Mouse (Mus musculus): ENCODE data around the gene Zfp641. TPM values are rescaled to one million over a fixed set of nuclear protein-coding genes. Genes with fewer than 3 reads are reported as not detected.

The Zfp641 gene
- total RNA-seq (2022), result 1 to 10 TPM; 6.5 to 7.7 (median 6.8) TPM

DNA sequence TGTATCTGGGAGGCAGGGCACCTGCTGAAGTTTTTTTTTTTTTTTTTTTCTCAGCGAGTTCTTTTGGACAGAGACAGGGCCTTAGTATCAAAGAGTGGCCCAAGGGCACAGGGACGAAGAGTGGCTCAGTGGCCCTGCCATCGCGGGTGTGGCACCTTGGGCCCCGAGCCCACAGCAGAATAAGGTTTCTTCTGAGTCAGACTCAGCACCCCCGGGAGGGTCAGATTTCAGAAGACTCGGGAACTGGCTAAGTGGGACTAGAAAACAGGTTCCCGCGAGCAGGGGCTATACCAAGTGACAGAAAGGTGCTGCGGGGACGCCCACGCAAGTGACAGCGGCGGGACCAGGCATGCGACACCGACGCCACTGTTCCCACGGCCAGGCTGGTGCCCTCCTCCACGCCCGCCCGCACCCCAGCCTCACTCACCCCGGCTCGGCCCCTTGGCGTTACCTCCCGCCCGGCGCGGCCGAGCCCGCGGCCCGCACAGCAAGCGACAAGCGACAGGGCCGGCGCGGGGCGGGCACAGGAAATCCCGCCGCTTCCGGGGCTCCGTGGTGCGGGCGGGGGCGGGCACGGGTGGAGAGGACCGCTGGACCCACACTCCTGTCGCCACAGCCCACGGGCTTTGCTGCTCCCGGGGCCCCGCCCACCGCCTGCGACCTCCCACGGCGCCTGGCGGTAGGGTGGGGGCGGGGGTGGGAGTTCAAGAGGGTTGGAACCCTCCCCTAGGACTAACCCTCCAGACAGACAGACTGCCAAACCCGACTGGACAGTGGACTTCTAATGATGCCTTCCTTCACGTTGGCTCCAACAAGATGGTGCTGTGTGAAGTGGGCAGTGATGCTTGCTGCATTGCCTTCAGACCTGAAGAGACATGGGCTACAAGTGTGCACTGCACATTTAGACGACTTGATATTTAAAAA is at the start of gene Zfp641:
Gene Zfp641 (minus strand): TSS at position 534 of the 924 bp plus-strand sequence.
- peak in 1 of 2 experiments; percentile 26 for DNase-seq (ENCODE audit: low spot score in 2 of 2)

GRCm38 (mm10) chr15:98340887-98341286 is 44.9 kb upstream of the Zfp641 start, which contains the start of gene Olfr284:
Gene Olfr284, minus strand, starts transcription at chr15:98340987.
- no peak for DNase-seq (ENCODE audit: low spot score in 2 of 2)

DNA sequence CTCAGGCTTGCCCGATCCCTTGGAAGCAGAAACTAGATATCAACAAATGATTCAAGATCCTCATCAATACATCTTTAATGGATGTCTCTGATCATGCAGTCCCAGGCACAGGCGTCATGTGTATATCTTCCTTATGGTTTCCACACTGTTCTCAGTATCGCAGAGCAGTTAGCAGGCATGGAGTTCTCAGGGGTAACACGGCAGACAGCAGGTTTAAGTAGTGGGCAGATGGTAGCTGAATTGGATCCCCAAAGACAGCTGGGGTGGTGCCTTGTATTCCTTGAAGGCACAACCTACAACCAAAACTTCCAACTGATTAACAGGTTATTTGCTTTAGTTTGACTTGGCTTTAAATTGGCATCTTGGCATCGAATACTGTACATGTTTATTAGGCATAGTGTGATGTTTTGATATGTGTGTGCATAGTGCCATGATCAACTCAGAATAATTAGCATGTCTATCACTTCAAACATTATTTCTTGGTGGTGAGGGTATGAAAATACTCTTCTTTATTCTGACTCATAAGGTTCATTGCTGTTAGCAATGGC is 21.3 kb upstream of the Zfp641 start, which contains the start of gene Olfr285:
Gene Olfr285 (minus strand): TSS at position 177 of the 548 bp plus-strand sequence.
- no peak for DNase-seq (ENCODE audit: low spot score in 2 of 2)

- no peak for DNase-seq (ENCODE audit: low spot score in 2 of 2)
Measured at GRCm38 (mm10) chr15:98315703-98316102, 19.7 kb upstream of the Zfp641 start.

DNA sequence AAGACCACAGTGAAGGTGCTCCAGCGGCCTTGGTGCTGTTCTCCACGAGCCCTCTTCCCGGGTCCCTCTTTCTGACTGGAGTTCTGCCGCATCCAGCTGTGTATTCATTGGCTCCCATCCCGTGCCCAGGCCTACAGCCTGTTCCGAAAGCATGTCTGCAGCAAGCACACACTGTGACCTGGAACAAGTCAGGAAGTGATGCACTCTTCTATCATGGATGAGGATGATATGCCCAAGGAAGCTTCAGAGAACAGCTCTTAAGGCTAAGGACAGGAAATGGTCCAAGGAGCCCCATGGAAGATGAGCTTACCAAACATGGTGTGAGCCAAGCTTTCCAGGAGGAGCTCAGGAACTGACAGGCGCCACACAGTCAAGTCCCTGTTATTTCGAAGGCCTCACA is 2.3 kb downstream of the Zfp641 start:
- no peak for DNase-seq (ENCODE audit: low spot score in 2 of 2)

GRCm38 (mm10) chr15:98288566-98288965 is 7.4 kb downstream of the Zfp641 start:
- DNase-seq (ENCODE audit: low spot score in 2 of 2), result no peak

GRCm38 (mm10) chr15:98286418-98286817 is 9.5 kb downstream of the Zfp641 start:
- DNase-seq (ENCODE audit: low spot score in 2 of 2), result no peak

GRCm38 (mm10) chr15:98257776-98258175 is 38.2 kb downstream of the Zfp641 start:
- no peak for DNase-seq (ENCODE audit: low spot score in 2 of 2)

- DNase-seq (ENCODE audit: low spot score in 2 of 2), result no peak
Measured at GRCm38 (mm10) chr15:98257193-98257592, 38.8 kb downstream of the Zfp641 start, which contains the start of gene H1fnt. Gene H1fnt, minus strand, starts transcription at chr15:98257293.

- no peak for DNase-seq (ENCODE audit: low spot score in 2 of 2)
Measured at GRCm38 (mm10) chr15:98256271-98256670, 39.7 kb downstream of the Zfp641 start.

Other genes starting within 250 kb of the Zfp641 start
- gene Pfkm, start 203.6 kb downstream of the Zfp641 start, total RNA-seq (2022), result 100 to 1,000 TPM; 332 to 357 (median 349) TPM
- 10 to 100 TPM; 13.8 to 16.1 (median 14.9) TPM for gene Senp1, start 202.4 kb downstream of the Zfp641 start, total RNA-seq (2022)
- 10 to 100 TPM; 50.7 to 55.0 (median 54.3) TPM for gene Asb8, start 130.5 kb downstream of the Zfp641 start, total RNA-seq (2022)
- gene Ccdc184, start 129.0 kb downstream of the Zfp641 start, total RNA-seq (2022), result 10 to 100 TPM in 3 of 4 experiments, 1 to 10 TPM in 1; 9.8 to 11.9 (median 10.6) TPM
- not detected for gene Olfr288, start 100.6 kb downstream of the Zfp641 start, total RNA-seq (2022)
- gene Gm44579, start 75.2 kb downstream of the Zfp641 start, total RNA-seq (2022), result under 1 TPM in 3 of 4 experiments, not detected in 1; 0.21 to 0.45 (median 0.27) TPM
- 1 to 10 TPM; 4.1 to 5.4 (median 4.4) TPM for gene Olfr287, start 75.1 kb downstream of the Zfp641 start, total RNA-seq (2022)
- gene Olfr286, start 61.7 kb downstream of the Zfp641 start, total RNA-seq (2022), result not detected
- not detected for gene H1fnt, start 38.9 kb downstream of the Zfp641 start, total RNA-seq (2022)
- not detected for gene Olfr285, start 21.2 kb upstream of the Zfp641 start, total RNA-seq (2022)
- gene Olfr284, start 44.8 kb upstream of the Zfp641 start, total RNA-seq (2022), result not detected
- not detected for gene Olfr283, start 84.8 kb upstream of the Zfp641 start, total RNA-seq (2022)
- gene Olfr282, start 135.1 kb upstream of the Zfp641 start, total RNA-seq (2022), result not detected
- not detected for gene Olfr281, start 156.4 kb upstream of the Zfp641 start, total RNA-seq (2022)
- gene OR5BS1P, start 173.7 kb upstream of the Zfp641 start, total RNA-seq (2022), result not detected
- gene Lalba, start 186.6 kb upstream of the Zfp641 start, total RNA-seq (2022), result not detected
- not detected for gene Olfr279, start 196.2 kb upstream of the Zfp641 start, total RNA-seq (2022)
- gene Kansl2, start 238.1 kb upstream of the Zfp641 start, total RNA-seq (2022), result 10 to 100 TPM; 54.1 to 60.0 (median 57.2) TPM